Mouse (Mus musculus): ENCODE data around the gene Ctnna3.
"Not testable (repeated sequence)": the region's sequence is repeated elsewhere in the genome, so short reads cannot be mapped to it uniquely, and the experiment has no call there.

Gene Ctnna3

DNA sequence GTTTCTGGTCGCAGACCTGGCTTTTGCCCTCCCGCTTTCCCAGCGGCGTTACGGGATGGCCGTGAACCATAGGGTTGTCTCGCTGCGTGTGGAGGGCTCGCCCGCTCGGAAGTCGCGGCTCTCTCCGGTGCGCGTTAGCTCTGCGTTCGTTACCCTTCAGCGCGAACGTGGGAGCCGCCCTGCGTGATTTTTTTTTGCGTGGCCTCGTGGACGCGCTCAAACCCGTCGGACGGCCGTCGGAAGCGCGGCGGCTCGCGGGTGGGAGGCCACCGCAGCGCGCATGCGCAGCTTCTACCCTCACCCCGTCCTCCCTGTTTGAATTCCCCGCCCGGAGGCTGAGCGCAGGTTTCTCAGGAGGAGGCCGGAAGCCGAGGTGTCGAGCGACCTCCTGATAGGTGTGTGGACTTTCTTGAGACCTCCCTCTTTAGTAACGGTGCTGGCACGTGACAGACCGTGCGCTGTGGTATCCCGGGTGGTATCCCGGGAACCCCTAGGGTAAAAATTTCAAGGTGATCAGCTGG is at the start of gene Ctnna3:
Gene Ctnna3, plus strand, starts transcription at position 314 of the 521 bp plus-strand sequence.
- peak; percentile 87 to 93 for DNase-seq

DNA sequence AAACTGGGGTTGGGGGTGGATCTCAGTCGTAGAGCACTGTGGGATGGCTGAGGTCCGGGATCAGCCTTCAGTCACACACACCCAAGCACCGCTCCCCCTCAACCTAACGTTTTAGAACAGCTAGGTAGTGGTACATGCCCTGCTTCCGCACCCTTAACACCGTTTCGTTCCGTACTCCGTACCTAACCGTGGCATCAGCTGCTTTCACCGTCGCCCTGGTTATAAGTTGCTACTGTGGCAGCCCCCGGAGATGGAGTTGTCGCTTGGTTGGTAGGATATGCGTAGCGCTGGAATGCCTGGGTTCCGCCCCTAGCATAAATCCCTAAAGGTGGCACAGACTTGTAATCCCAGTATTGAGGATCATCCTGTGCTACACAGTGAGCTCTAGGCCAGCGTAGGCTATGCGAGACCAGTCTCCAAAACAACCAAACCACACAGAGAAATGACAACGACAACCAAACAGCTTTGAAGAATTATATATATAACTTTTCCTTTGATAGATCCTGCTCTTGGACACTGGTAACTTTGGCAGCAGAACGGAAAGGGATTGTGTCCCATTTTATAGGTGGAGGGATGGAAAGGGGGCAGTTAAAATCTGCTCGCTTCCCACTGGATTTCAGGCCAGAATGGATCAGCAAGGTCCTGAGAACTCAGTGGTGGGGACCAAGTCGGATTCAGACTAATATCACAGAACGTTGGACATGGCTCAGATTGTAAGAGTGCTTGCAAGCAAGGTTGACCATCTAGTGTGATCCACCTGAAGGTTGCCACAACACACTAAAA is 48.2 kb upstream of the Ctnna3 start, which contains the start of gene Sirt1:
Gene Sirt1, minus strand, starts transcription at position 207 of the 783 bp plus-strand sequence.
- DNase-seq: peak; percentile 6 to 31

DNA sequence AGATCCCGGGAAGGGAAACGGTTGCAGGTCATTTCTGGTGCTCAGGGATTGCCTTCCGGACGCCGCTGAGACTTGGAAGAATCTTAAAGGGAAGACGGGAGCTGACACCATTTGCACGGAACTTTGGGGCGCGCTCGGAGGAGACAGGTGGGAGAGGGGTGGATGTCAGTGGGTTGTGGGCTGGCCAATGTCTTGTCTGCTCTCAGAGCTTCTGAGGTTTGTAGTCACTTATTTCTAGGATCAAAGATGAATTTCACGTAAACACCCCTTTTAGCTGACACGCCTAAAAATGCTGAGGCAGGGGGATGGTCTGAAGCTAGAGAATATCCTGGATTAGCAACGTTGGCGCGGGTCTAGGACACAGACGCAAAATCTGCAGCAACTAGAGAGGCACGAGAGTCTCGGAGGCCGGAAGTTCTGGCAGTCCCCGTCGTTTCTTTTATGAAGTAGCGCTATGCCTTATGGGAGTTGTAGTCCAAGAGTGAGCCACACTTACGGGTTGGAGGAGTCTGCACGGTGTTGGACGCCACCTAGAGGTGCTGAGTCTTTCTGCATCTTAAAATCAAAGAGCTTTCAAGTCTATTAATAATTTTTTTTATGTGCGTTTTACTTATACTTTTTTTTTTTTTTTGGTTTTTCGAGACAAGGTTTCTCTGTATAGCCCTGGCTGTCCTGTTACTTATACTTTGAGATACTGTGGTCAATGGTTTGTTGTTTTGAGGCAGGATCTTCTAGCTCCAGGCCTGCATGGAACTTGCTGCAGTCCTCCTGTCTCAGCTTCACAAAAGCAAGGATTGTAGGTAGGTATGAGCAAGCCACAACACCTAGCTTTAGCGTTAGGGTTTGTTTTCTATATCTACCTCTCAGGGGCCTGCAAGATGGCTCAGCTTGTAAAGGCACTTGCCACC is 47.3 kb upstream of the Ctnna3 start, which contains the start of gene Dnajc12:
Gene Dnajc12, plus strand, starts transcription at position 72 of the 908 bp plus-strand sequence.
- peak; percentile 78 to 88 for DNase-seq

DNA sequence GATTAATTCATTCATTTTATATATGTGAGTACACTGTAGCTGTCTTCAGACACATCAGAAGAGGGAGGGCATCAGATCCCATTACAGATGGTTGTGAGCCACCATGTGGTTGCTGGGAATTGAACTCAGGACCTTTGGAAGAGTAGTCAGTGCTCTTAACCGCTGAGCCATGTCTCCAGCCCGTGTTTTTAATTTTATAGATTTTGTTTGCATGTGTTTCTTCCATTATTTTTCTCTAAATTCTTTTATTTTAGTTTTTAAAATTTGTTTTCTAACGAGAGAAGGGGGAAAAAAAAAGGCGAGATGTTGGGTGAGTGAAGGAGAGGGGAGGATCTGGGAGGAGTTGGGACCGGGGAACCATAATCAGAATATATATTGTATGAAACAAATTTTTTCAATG is 44.0 kb upstream of the Ctnna3 start:
- DNase-seq: not testable (repeated sequence)

DNA sequence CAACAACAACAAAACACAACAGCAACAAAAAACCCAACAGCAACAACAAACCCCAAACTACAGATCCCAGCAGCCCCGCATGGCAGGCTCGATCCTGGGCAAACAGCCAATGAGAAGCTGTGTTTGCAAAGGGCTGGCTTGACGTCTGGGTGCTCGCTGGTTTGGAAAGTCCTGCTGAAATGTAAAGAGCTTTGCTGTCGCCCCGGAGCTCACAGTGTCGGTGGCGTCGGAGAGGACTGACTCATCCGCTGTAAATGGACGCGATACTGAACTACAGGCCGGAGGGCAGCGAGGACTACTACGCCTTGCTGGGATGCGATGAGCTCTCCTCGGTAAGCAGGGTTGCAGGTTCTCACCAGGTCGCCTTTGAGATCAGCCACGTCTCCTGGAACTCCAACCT is 43.5 kb upstream of the Ctnna3 start:
- DNase-seq: peak; percentile 83 to 89

DNA sequence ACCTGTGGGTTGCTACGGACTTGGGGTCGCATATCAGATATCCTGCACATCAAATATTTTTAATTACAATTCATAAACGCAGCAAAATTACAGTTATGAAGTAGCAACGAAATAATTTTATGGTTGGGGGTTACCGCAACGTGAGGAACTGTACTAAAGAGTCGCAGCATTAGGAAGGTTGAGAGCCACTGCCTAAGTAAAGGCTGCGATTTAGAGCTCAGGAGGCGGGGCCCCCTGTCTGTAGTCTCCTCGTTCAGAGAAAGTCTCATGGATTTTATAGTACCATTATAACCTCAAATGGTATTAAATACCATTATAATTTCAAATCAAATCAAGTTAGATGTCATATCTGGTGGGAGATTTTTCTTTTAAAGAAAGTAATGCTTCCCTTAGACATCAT is 42.9 kb upstream of the Ctnna3 start:
- no peak for DNase-seq

DNA sequence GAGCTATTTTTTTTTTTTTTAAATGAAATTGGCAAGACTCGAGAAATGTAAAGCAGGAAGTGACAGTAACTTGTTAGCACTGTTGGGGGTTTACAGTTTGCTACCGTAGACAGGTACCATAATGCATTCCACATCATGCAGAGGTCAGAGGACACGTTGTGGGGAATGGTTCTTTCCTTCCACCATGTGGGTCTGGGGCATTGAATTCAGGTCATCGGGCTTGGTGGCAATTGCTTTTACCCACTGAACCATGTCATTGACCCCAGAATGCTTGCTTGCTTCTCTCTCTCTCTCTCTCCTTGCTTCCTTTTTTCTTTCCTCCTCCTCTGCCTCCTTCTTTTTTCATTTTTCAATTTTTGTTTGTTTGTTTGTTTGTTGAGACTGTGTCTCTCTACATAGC is 41.0 kb upstream of the Ctnna3 start:
- DNase-seq: no peak

DNA sequence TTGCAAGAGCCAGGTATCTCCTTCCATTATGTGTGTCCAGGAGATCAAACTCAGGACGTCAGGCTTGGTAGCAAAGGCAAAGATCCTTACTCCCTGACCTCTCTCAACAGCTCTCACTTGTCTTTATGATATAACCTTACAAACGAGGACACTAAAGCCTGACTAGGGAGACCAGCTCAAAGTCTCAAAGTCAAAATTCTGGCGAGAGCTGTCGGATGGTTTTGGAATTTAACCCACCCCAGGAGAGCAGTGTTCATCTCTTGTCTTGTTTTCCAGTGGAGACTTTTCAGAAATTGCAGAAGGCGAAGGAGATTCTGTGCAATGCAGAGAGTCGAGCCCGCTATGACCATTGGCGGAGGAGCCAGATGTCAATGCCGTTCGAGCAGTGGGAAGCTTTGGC is 32.9 kb upstream of the Ctnna3 start:
- no peak for DNase-seq

DNA sequence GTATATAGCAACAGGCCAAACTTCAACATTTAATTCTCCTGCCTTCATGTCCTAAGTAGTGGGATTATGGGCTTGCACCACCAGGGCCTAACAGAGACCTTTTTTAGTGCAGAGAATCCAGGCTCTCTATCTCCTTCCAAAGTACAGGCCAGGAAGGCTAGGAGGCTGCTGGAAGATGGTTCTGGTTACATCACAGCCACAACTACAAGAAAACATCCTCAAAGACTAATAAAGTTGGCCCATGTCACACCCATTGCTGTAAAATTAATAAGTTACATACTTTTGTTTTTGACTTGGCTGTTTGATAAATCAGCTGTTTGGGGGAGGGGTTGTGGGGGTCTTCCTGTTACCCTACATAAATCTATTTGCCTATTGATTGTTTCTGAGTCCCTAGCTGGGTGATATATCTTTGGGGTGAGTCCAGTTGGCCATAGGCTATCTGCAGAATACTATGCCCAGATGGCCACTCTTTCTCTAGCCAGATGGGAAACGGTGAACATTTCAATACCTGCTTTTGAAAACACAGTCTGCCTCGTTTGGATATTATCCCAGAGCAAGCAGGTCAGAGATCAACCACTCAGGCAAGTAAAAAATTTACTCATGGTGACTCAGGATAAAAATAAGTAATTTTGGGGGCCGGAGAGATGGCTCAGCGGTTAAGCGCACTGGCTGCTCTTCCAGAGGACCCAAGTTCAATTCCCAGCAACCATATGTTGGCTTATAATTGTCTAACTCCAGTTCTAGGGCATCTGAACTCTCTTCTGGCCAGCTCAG is 27.0 kb upstream of the Ctnna3 start:
- no peak for DNase-seq

DNA sequence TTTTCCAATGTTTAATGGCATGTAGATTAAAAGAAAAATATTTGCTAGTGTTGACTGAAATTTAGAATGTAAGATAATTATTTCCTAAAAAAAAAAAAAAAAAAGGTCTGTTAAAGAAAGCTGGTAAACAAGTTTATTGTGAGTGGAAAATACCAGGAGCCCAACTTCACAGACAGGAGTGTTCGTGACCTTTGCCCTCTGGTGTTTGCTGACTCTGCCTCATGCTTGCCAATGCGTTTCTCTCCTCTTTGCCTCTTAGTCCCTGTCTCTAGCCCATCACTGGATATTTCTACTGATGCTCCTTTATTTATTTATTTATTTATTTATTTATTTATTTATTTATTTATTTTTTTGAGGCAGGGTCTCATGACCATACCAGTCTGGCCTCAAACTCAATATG is 26.3 kb upstream of the Ctnna3 start:
- DNase-seq: peak in 1 of 2 experiments; percentile 33

DNA sequence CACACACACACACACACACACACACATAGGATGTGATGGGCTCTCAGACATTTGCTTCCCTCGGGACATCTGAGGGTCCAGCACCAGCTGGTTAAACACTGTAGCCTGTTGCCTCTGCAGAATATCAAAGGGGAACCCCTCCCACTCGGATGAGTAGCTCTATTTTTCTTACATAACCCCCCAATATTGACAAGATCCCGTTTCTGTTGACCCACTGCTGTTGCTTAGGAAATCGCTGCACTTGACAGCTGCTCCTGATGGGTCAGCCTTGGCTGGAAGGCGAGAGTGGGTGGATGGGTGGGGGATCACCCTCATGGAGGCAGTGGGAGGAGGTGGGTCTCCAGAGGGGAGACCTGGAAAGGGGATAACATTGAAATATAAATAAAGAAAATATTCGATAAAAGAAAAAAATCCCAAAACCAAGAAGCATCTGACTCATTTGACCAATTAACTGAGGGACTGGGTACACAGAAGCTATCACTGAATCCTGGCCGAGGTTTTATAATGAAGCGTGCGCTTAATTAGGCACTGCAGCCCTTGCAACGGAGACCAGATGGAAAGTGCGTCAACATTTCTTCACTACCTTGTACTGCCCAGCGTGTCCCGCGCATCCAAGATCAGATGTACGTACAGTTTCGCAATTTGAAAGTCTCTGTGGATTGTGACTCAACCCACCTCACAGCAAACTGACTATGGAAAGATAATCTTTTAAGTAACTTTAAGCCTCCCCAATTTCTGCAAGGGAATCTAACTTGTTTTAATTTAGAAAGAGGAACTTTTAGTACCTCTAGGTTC is 19.5 kb upstream of the Ctnna3 start:
- no peak for DNase-seq

DNA sequence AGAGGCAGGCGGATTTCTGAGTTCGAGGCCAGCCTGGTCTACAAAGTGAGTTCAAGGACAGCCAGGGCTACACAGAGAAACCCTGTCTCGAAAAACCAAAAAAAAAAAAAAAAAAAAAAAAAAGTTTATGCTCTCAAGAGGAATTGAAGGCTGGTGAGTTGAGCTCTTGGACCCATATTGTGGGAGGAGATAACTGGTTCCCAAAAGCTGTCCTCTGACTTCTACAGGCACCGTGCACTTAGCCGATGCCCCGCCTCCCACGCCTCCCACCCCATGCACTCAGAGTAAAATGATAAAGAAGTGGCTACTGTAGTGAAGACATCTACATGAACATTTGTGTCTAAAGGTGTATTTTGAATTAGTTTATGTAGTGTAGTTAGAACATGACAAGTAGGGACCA is 18.2 kb upstream of the Ctnna3 start:
- not testable (repeated sequence) for DNase-seq

DNA sequence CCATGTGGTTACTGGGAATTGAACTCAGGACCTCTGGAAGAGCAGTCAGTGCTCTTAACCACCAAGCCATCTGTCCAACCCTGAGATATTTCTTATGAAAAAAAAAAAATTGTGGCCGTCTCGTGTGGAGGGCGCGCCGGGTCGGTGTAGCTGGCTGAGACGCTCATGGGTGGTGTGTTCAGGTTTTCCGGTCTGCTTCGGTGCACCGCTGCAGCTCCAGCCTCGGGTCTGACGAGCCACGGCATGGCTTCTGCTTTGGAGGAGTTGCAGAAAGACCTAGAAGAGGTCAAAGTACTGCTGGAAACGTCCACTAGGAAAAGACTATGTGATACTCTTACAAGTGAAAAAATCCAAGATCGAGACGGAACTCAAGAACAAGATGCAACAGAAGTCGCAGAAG is 17.1 kb upstream of the Ctnna3 start:
- no peak for DNase-seq

DNA sequence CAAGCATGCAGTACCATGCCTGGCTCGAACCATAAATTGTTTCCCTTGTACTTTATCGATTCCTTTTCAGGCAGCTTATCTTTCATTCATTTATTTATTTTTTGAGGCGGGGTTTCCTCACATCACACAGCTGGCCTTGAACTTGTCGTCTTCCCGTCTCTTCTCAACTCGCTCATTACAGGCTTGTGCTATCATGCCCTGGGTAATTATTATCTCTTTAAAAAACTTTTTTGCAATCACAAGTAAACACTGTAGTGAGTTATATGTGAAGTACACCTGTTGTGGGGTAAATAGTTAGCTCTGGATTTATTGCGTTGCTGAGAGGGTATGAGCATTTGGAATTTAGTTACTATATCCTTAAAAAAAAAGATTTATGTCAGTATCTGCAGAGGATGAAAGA is 14.6 kb upstream of the Ctnna3 start:
- DNase-seq: no peak

DNA sequence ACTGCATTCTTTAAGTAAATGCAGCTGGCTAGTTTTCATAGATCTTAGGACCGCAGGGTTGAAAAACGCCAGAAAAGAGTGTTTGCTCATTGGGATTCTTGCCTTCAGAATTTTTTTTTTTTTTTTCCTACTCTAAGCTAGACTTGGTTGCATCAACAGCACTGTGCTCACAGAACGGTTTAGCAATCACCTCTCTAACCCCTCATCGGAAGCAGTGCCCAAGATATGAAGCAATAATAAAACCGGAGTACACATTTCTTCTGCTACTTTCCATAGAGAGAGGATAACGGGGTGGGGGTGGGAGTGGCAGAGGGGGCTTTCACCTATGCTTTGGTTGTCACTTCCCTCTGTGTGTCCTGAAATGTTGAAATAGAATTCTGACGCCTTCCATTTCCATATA is 14.0 kb upstream of the Ctnna3 start:
- no peak for DNase-seq

DNA sequence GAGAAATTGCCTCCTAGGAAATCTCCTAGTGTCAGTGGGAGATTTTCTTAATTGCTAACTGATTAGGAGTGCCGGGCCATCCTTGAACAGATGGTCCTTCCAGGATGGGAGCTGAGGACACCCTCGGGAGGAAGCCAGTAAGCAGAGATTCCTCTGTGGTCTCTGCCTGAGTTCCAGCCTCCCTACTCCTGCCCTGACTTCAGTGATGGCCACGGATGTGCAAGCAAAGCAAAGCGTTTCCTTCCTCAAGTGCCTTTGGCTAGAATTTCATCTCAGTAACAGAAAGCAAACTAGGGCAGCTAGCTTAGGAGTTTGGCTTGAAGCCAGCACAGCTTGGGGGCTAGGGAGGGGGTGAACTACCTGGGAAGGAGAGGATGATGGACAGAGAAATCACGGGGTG is 12.8 kb upstream of the Ctnna3 start:
- DNase-seq: no peak

DNA sequence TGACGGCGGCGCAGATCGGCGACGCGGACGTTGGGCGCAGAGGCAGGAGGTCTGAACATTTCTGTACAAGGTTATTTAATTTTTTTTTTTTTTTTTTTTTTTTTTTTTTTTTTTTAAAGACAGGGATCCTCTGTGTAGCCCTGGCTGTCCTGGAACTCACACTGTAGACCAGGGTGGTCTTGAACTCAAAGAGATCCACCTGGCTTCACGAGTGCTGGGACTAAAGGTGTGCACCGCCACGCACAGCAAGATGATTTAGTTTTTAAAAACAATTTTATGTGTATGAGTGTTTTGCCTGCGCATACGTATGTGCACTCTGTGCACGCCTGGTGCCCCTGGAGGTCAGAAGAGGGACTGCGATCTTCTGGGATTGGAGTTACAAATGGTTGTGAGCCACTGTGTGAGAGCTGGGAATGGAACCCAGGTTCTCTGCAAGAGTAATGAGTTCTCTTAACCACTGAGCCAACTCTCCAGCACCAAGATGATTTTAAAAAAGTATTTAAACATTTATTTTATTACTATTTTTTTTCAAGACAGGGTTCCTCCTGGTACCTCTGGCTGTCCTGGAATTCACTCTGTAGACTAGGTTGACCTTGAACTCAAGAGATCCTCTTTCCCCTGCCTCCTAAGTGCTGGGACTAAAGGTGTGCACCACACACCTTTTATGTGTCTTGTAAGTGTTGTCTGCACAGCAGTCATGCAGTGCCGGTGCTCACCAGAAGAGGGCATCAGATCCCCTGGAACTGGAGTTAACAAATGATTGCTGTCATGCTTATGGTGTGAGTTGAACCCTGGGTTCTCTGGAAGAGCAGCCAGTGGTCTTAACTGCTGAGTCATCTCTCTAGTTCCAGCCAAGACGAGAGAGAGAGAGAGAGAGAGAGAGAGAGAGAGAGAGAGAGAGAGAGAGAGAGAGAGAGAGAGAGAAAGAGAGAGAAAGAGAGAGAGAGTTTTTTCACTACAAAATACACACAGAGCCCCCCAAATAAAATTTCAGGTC is 7.9 kb upstream of the Ctnna3 start, which contains the start of gene Gm7075:
Gene Gm7075, minus strand, starts transcription at position 51 of the 997 bp plus-strand sequence.
- DNase-seq: peak; percentile 67 to 73

DNA sequence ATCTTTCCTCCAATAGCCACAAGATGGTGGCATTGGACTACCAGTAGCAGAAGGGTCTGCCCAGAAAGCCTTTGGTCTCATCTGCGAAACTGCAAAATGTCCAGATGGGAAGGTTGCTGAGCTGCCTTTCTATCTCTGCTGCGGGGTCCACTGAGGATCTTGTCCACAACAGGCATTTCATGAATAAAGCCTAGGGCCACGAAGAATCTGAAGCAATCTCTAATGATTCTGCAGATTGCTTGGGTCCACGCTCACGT is 7.2 kb upstream of the Ctnna3 start:
- no peak for DNase-seq

DNA sequence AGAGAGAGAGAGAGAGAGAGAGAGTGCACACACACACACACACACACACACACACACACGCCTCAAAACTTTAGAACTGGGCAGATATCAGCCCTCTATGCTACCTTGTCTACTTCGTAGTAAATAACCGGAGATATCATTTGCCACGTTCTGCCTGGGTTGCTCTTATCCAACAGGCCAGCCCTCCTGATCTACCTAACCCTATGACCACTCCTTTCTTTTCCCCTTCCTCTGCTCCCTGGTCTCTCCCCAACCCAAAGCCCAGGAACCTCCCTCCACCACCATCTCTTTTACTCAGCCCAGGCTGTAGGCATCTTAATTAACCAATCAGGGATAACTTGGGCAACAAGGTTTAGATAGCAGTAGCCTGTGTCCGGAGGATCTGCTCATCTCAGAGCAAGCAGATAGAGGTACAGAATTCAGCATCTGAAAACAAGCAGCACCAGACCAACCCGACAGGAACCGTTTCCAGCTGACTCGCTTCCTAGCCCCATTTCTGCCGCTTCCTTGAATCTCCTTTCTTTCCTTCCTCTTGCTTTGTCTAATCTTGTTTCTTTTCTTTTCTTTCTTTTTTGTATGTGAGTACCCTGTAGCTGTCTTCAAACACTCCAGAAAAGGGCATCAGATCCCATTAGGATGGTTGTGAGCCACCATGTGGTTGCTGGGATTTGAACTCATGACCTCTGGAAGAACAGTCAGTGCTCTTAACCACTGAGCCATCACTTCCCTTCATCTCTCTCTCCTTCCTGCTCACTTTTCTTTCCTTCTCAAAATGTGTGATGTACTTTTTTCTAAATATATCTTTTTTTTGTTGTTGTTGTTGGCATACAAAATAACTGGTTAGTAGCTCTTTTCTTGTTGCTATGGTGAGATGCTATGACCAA is 6.1 kb upstream of the Ctnna3 start:
- DNase-seq: no peak

DNA sequence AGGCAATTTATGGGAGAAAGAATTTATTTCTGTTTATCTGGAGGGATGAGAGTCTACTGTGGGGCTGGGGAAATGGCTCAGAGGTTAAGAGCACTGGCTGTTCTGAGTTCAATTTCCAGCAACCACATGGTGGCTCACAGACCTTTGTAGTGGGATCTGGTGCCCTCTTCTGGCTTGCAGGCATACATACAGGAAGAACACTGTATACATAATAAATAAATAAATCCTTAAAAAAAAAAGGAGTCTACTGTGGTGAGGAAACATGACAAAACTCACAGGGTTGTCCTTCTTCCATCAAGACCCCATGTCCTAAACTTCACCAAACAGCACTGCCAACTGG is 5.5 kb upstream of the Ctnna3 start:
- peak; percentile 20 to 48 for DNase-seq
